Mouse (Mus musculus): ENCODE data around the gene Snx29. TPM values are rescaled to one million over a fixed set of nuclear protein-coding genes. Genes with fewer than 3 reads are reported as not detected.

Snx29 gene
- total RNA-seq, 1 experiment = 9.6 TPM

DNA sequence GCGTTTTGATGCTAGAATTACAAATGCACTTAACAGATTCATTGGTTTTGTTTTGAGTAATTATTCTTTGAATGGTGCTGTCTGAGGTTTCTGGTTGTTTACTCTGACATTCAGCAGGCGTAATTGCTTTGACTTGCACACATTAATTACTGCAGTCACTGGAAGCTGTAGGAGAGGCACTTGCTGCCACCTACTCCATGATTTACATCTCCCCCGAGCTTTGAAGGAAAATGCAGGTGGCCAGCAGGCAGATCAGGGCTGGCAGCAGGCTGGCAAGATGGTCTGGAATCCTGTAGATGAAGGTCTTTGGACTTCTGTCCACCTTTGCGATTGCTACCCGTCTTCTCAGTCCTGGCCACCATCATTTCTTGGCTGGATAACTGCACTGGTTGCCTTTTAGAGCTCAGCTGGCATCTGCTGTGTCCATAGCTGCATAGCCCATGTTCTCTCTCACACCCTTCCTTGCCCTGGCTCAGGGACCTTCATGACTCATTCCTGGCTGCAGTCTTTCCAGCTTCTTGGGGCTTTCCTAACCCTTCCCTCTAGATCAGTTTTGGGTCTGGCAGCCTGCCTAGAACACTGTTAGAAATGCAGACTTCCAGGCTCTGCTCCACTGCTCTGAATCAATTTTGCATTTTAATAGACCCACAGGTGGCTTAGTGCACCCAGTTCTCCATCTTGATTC is 182.9 kb downstream of the Snx29 start:
- H3K4me1 ChIP-seq (ENCODE audit: control insufficient read depth in 2 of 2, insufficient read depth in 2 of 2, low read length in 2 of 2, poor library complexity in 1 of 2) = peaks cover 0 to 2% of the 10 kb centered on the region in 2 experiments; a peak in 1 of 4 replicates
- no peak overlapping the region for H3K4me3 ChIP-seq (ENCODE audit: insufficient read depth in 1 of 2, low read depth in 1 of 2, low read length in 2 of 2, poor library complexity in 1 of 2, severe bottlenecking in 1 of 2)
- H3K9me3 ChIP-seq (ENCODE audit: control insufficient read depth, insufficient read depth, low read depth, low read length) = no peaks in the 10 kb centered on the region
- H3K36me3 ChIP-seq (ENCODE audit: control insufficient read depth, insufficient read depth, low read length, poor library complexity, severe bottlenecking) = no peaks in the 10 kb centered on the region
- no peak overlapping the region for H3K27ac ChIP-seq (ENCODE audit: insufficient read depth, low read depth, low read length, poor library complexity, severe bottlenecking)
- in situ Hi-C loops (cut with MboI; ENCODE audit: low sequenced_read_pairs in 2 of 2, unreplicated experiment in 2 of 2) = no loop called here
- H3K9ac ChIP-seq (ENCODE audit: insufficient read depth, low read depth, low read length, poor library complexity, severe bottlenecking) = no peak overlapping the region
- no peak for DNase-seq (ENCODE audit: low read depth, low spot score)
- TF ChIP-seq MAFK (IDR thresholded peaks at IDR 0.05; ENCODE audit: insufficient read depth, low read depth, low read length) (no peak), ZC3H11A (IDR thresholded peaks at IDR 0.05; ENCODE audit: borderline replicate concordance, low read depth, low read length) (no peak), ZNF384 (IDR thresholded peaks at IDR 0.05; ENCODE audit: low read depth, low read length) (no peak), CHD2 (IDR thresholded peaks at IDR 0.05; ENCODE audit: low read depth, low read length) (no peak), HCFC1 (IDR thresholded peaks at IDR 0.05; ENCODE audit: borderline replicate concordance, insufficient read depth, low read length) (no peak)

GRCm38 (mm10) chr16:11507188-11507731 is 184.6 kb downstream of the Snx29 start:
- Histone ChIP-seq H3K4me3 (ENCODE audit: insufficient read depth in 1 of 2, low read depth in 1 of 2, low read length in 2 of 2, poor library complexity in 1 of 2, severe bottlenecking in 1 of 2) (no peak overlapping the region), H3K36me3 (ENCODE audit: control insufficient read depth, insufficient read depth, low read length, poor library complexity, severe bottlenecking) (no peaks in the 10 kb centered on the region), H3K9me3 (ENCODE audit: control insufficient read depth, insufficient read depth, low read depth, low read length) (no peaks in the 10 kb centered on the region), H3K27ac (ENCODE audit: insufficient read depth, low read depth, low read length, poor library complexity, severe bottlenecking) (no peak overlapping the region), H3K4me1 (ENCODE audit: control insufficient read depth in 2 of 2, insufficient read depth in 2 of 2, low read length in 2 of 2, poor library complexity in 1 of 2) (no peaks in the 10 kb centered on the region), H3K9ac (ENCODE audit: insufficient read depth, low read depth, low read length, poor library complexity, severe bottlenecking) (no peak overlapping the region)
- TF ChIP-seq ZNF384 (IDR thresholded peaks at IDR 0.05; ENCODE audit: low read depth, low read length) = no peak
- TF ChIP-seq MAFK (IDR thresholded peaks at IDR 0.05; ENCODE audit: insufficient read depth, low read depth, low read length) = no peak
- TF ChIP-seq ZC3H11A (IDR thresholded peaks at IDR 0.05; ENCODE audit: borderline replicate concordance, low read depth, low read length) = no peak
- no peak for TF ChIP-seq HCFC1 (IDR thresholded peaks at IDR 0.05; ENCODE audit: borderline replicate concordance, insufficient read depth, low read length)
- TF ChIP-seq CHD2 (IDR thresholded peaks at IDR 0.05; ENCODE audit: low read depth, low read length) = no peak
- no peak for DNase-seq (ENCODE audit: low read depth, low spot score)
- in situ Hi-C loops (cut with MboI; ENCODE audit: low sequenced_read_pairs in 2 of 2, unreplicated experiment in 2 of 2) = no loop called here

DNA sequence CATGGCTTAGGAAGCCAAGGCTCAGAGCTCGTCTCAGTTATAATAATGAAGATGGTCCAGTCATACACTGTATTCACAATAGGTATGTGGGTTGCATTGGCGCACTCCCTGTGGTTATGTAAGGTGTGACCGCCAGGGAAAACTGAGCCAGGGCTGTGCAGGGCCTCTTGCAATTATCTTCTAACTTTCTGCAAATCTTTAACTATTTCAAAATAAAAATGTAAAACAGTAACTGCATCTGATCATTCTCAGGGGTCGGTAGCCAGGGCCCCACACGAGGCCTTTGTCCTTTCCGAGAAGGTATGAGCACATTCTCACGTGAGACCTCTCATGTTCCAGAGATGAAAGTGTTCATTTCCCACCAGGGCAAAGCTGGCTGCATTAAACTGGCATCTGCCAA is 185.6 kb downstream of the Snx29 start:
- Histone ChIP-seq H3K9me3 (ENCODE audit: control insufficient read depth, insufficient read depth, low read depth, low read length) (no peaks in the 10 kb centered on the region), H3K9ac (ENCODE audit: insufficient read depth, low read depth, low read length, poor library complexity, severe bottlenecking) (no peak overlapping the region), H3K4me1 (ENCODE audit: control insufficient read depth in 2 of 2, insufficient read depth in 2 of 2, low read length in 2 of 2, poor library complexity in 1 of 2) (no peaks in the 10 kb centered on the region), H3K27ac (ENCODE audit: insufficient read depth, low read depth, low read length, poor library complexity, severe bottlenecking) (no peak overlapping the region), H3K36me3 (ENCODE audit: control insufficient read depth, insufficient read depth, low read length, poor library complexity, severe bottlenecking) (no peaks in the 10 kb centered on the region; the same call in 1 of the 2 replicates), H3K4me3 (ENCODE audit: insufficient read depth in 1 of 2, low read depth in 1 of 2, low read length in 2 of 2, poor library complexity in 1 of 2, severe bottlenecking in 1 of 2) (no peak overlapping the region)
- in situ Hi-C loops (cut with MboI; ENCODE audit: low sequenced_read_pairs in 2 of 2, unreplicated experiment in 2 of 2) = no loop called here
- no peak for TF ChIP-seq CHD2 (IDR thresholded peaks at IDR 0.05; ENCODE audit: low read depth, low read length)
- no peak for TF ChIP-seq ZC3H11A (IDR thresholded peaks at IDR 0.05; ENCODE audit: borderline replicate concordance, low read depth, low read length)
- TF ChIP-seq HCFC1 (IDR thresholded peaks at IDR 0.05; ENCODE audit: borderline replicate concordance, insufficient read depth, low read length) = no peak
- no peak for DNase-seq (ENCODE audit: low read depth, low spot score)

DNA sequence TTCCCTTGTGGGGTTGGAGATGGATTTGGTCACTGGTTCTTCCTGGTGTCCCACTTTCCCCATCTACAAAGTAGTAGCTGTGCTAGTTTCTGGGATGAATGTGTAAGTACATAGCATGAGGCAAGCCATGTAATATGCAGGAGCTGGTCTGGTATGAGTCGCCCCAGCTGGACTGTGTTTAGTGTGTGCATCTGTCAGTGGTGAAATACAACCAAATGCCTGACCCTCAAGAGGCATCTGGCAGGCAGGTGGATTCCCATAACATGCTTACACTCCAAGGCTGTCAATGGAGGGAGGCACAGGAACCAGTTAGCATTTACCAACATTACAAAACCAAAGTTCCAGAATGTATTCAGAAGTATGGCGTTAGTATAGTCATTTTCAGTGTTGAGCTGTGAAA is 187.7 kb downstream of the Snx29 start:
- Histone ChIP-seq H3K9ac (ENCODE audit: insufficient read depth, low read depth, low read length, poor library complexity, severe bottlenecking) (no peak overlapping the region), H3K9me3 (ENCODE audit: control insufficient read depth, insufficient read depth, low read depth, low read length) (no peaks in the 10 kb centered on the region), H3K27ac (ENCODE audit: insufficient read depth, low read depth, low read length, poor library complexity, severe bottlenecking) (no peak overlapping the region), H3K4me1 (ENCODE audit: control insufficient read depth in 2 of 2, insufficient read depth in 2 of 2, low read length in 2 of 2, poor library complexity in 1 of 2) (no peaks in the 10 kb centered on the region), H3K4me3 (ENCODE audit: insufficient read depth in 1 of 2, low read depth in 1 of 2, low read length in 2 of 2, poor library complexity in 1 of 2, severe bottlenecking in 1 of 2) (no peak overlapping the region), H3K36me3 (ENCODE audit: control insufficient read depth, insufficient read depth, low read length, poor library complexity, severe bottlenecking) (no peaks in the 10 kb centered on the region; the same call in 1 of the 2 replicates)
- in situ Hi-C loops (cut with MboI; ENCODE audit: low sequenced_read_pairs in 2 of 2, unreplicated experiment in 2 of 2) = no loop called here
- DNase-seq (ENCODE audit: low read depth, low spot score) = no peak
- TF ChIP-seq CHD2 (IDR thresholded peaks at IDR 0.05; ENCODE audit: low read depth, low read length) (no peak), ZNF384 (IDR thresholded peaks at IDR 0.05; ENCODE audit: low read depth, low read length) (no peak), HCFC1 (IDR thresholded peaks at IDR 0.05; ENCODE audit: borderline replicate concordance, insufficient read depth, low read length) (no peak), ZC3H11A (IDR thresholded peaks at IDR 0.05; ENCODE audit: borderline replicate concordance, low read depth, low read length) (no peak), MAFK (IDR thresholded peaks at IDR 0.05; ENCODE audit: insufficient read depth, low read depth, low read length) (no peak)
